Mouse (Mus musculus): Measurements from ENCODE around the gene Tpm3. TPM values are rescaled to one million over a fixed set of nuclear protein-coding genes. Genes with fewer than 3 reads are reported as not detected.

Gene Tpm3
- polyA plus RNA-seq, 1 experiment from 2014 or later = 505 TPM

GRCm38 (mm10) chr3:90146651-90147050 is 74.2 kb downstream of the Tpm3 start:
- H3K4me3 ChIP-seq (replicated peaks) = no peak overlapping the region
- H3K36me3 ChIP-seq = no peaks in the 10 kb centered on the region
- H3K9ac ChIP-seq = no peak overlapping the region
- WGBS = 100% methylated on average over 1 of the region's 1 CpGs
- no peak overlapping the region for H3K27ac ChIP-seq
- no peak for ATAC-seq (ENCODE audit: insufficient read depth, low FRiP score, low read depth)
- no peaks in the 10 kb centered on the region for H3K27me3 ChIP-seq (replicated peaks)
- no peaks in the 10 kb centered on the region for H3K9me3 ChIP-seq
- H3K4me2 ChIP-seq = no peak overlapping the region
- no peaks in the 10 kb centered on the region for H3K4me1 ChIP-seq

MicroRNA genes within 50 kb of the gene (microRNA counts, 519-probe panel; counts per million panel counts)
- microRNA mmu-miR-190b = 2,822 counts per million, percentile 70 among the panel's probes with 10 or more counts

Small RNAs within 50 kb of the gene (microRNA-seq; reads per million reads assigned to microRNA genes)
- gene Mir190b = 8.9 reads per million, percentile 24 among the genes with 10 or more reads in this experiment

Other genes with a start within 250 kb of the Tpm3 start
- gene She, start 241.3 kb upstream of the Tpm3 start, polyA plus RNA-seq (2015; fragmentation: Nextera tagmentation; extraction: Ambion mirVana) = 3.6 and 3.7 TPM in 2 replicates
- 3.2 TPM in 2 replicates for gene Il6ra, start 159.5 kb upstream of the Tpm3 start, polyA plus RNA-seq (2015; fragmentation: Nextera tagmentation; extraction: Ambion mirVana)
- 12.7 and 13.4 TPM in 2 replicates for gene Atp8b2, start 109.1 kb upstream of the Tpm3 start, polyA plus RNA-seq (2015; fragmentation: Nextera tagmentation; extraction: Ambion mirVana)
- 122 and 135 TPM in 2 replicates for gene Hax1, start 73.9 kb upstream of the Tpm3 start, polyA plus RNA-seq (2015; fragmentation: Nextera tagmentation; extraction: Ambion mirVana)
- 163 and 166 TPM in 2 replicates for gene 4933434E20Rik, start 21.0 kb upstream of the Tpm3 start, polyA plus RNA-seq (2015; fragmentation: Nextera tagmentation; extraction: Ambion mirVana)
- 170 and 189 TPM in 2 replicates for gene Ubap2l, start 20.0 kb upstream of the Tpm3 start, polyA plus RNA-seq (2015; fragmentation: Nextera tagmentation; extraction: Ambion mirVana)
- 0.19 and 0.27 TPM in 2 replicates for gene Nup210l, start 31.5 kb downstream of the Tpm3 start, polyA plus RNA-seq (2015; fragmentation: Nextera tagmentation; extraction: Ambion mirVana)
- gene Rps27, start 141.0 kb downstream of the Tpm3 start, polyA plus RNA-seq (2015; fragmentation: Nextera tagmentation; extraction: Ambion mirVana) = 1,026 and 1,361 TPM in 2 replicates
- gene Rab13, start 141.0 kb downstream of the Tpm3 start, polyA plus RNA-seq (2015; fragmentation: Nextera tagmentation; extraction: Ambion mirVana) = 30.9 and 31.0 TPM in 2 replicates
- 109 and 115 TPM in 2 replicates for gene Jtb, start 158.9 kb downstream of the Tpm3 start, polyA plus RNA-seq (2015; fragmentation: Nextera tagmentation; extraction: Ambion mirVana)
- 21.4 and 22.5 TPM in 2 replicates for gene Creb3l4, start 170.9 kb downstream of the Tpm3 start, polyA plus RNA-seq (2015; fragmentation: Nextera tagmentation; extraction: Ambion mirVana)
- gene Slc39a1, start 175.5 kb downstream of the Tpm3 start, polyA plus RNA-seq (2015; fragmentation: Nextera tagmentation; extraction: Ambion mirVana) = 104 and 111 TPM in 2 replicates
- gene Crtc2, start 181.5 kb downstream of the Tpm3 start, polyA plus RNA-seq (2015; fragmentation: Nextera tagmentation; extraction: Ambion mirVana) = 16.5 and 22.3 TPM in 2 replicates
- 4.0 and 4.2 TPM in 2 replicates for gene Dennd4b, start 192.5 kb downstream of the Tpm3 start, polyA plus RNA-seq (2015; fragmentation: Nextera tagmentation; extraction: Ambion mirVana)
- 10.5 and 10.8 TPM in 2 replicates for gene Gatad2b, start 220.5 kb downstream of the Tpm3 start, polyA plus RNA-seq (2015; fragmentation: Nextera tagmentation; extraction: Ambion mirVana)

Data from stomach, embryonic 15.5 days (tissue).